Comparison of ENCODE assay signal across 8 mouse cellular contexts in the genomic region with DNA sequence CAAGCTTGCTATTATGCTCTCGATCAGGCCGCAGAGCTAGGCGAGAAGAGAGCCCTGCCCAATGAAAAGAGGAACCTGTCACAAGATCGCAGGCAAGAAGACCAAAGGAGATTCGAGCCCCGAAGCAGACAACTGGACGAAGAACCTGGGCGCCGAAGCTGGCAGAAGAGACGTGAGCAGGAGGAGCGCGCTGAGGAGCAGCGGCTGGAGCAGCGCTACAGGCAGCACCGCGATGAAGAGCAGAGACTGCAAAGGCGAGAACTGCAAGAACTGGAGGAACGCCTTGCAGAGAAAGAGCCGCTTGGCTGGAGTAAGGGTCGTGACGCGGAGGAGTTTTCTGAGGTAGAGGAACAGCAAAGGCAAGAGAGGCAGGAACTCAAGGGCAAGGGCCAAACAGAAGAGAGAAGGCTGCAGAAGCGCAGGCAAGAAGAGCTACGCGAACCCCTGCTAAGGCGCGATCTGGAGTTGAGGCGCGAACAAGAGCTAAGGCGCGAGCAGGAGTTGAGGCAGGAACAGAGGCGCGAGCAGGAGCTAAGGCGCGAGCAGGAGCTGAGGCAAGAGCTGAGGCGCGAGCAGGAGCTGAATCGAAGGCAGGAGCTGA. TPM values are rescaled to one million over a fixed set of nuclear protein-coding genes. Genes with fewer than 3 reads are reported as not detected.
A peak's percentile ranks its signal among the peaks of the same experiment; 100 is the strongest.
DNase-seq lines count a peak whose midpoint lies in the region; ATAC-seq lines count a peak whose summit lies in the region.

No protein-coding gene starts in this region.

- peaks cover 16% of the 10 kb centered on the region for H3K4me1 ChIP-seq in intestine, embryonic 16.5 days (ENCODE audit: control insufficient read depth, insufficient read depth, low read length)
- H3K4me1 ChIP-seq in midbrain, embryonic 15.5 days: peaks cover 26% of the 10 kb centered on the region
- H3K4me1 ChIP-seq in stomach, embryonic 15.5 days: peaks cover 21% of the 10 kb centered on the region

- H3K9me3 ChIP-seq in intestine, embryonic 16.5 days (ENCODE audit: control insufficient read depth, low read length): no peaks in the 10 kb centered on the region
- H3K9me3 ChIP-seq in midbrain, embryonic 15.5 days: no peaks in the 10 kb centered on the region
- H3K9me3 ChIP-seq in stomach, embryonic 15.5 days: no peaks in the 10 kb centered on the region

- ATAC-seq in frontal cortex, adult (ENCODE audit: low TSS enrichment): peak; percentile 1; the same call in 1 of the 2 replicates
- ATAC-seq in intestine, embryonic 16.5 days: no peak
- peak; percentile 10; the same call in 1 of the 2 replicates for ATAC-seq in midbrain, embryonic 15.5 days (replicated peaks)
- no peak for ATAC-seq in stomach, embryonic 15.5 days (ENCODE audit: insufficient read depth, low FRiP score, low read depth)

- under 1% methylated on average over 38 of the region's 38 CpGs for WGBS in intestine, embryonic 16.5 days
- under 1% methylated on average over 38 of the region's 38 CpGs for WGBS in midbrain, embryonic 15.5 days
- under 1% methylated on average over 38 of the region's 38 CpGs for WGBS in stomach, embryonic 15.5 days

- H3K27ac ChIP-seq in intestine, embryonic 16.5 days (ENCODE audit: low read length): no peak overlapping the region
- no peak overlapping the region for H3K27ac ChIP-seq in midbrain, embryonic 15.5 days
- no peak overlapping the region for H3K27ac ChIP-seq in stomach, embryonic 15.5 days

- no peaks in the 10 kb centered on the region for H3K36me3 ChIP-seq in intestine, embryonic 16.5 days (ENCODE audit: control insufficient read depth, insufficient read depth, low read length)
- no peaks in the 10 kb centered on the region for H3K36me3 ChIP-seq in midbrain, embryonic 15.5 days (replicated peaks)
- H3K36me3 ChIP-seq in stomach, embryonic 15.5 days: no peaks in the 10 kb centered on the region

- H3K9ac ChIP-seq in intestine, embryonic 16.5 days (ENCODE audit: low read depth, low read length): peak overlapping the region; percentile 67
- H3K9ac ChIP-seq in midbrain, embryonic 15.5 days: 0 out of 2 replicates have a peak overlapping the region, but pooled peaks have one; percentile 50
- H3K9ac ChIP-seq in stomach, embryonic 15.5 days: 0 out of 2 replicates have a peak overlapping the region, but pooled peaks have one; percentile 16

- peak; percentile 16 to 77 for DNase-seq in adrenal gland, adult (ENCODE audit: inconsistent age in 2 of 2, low spot score in 1 of 2)
- DNase-seq in adrenal gland, postnatal 4 days (ENCODE audit: low spot score in 2 of 2): no peak
- peak; percentile 2 to 7 for DNase-seq in adrenal gland, postnatal 36 days
- peak; percentile 10 for DNase-seq in liver

- H3K4me3 ChIP-seq in intestine, embryonic 16.5 days (ENCODE audit: low read length): peak overlapping the region; percentile 66
- H3K4me3 ChIP-seq in midbrain, embryonic 15.5 days: peak overlapping the region; percentile 61
- peak overlapping the region; percentile 58 for H3K4me3 ChIP-seq in stomach, embryonic 15.5 days (replicated peaks)

- peak overlapping the region; percentile 97 for H3K4me2 ChIP-seq in intestine, embryonic 16.5 days (ENCODE audit: low read depth, low read length)
- peak overlapping the region; percentile 93 for H3K4me2 ChIP-seq in midbrain, embryonic 15.5 days
- peak overlapping the region; percentile 97 for H3K4me2 ChIP-seq in stomach, embryonic 15.5 days

- H3K27me3 ChIP-seq in intestine, embryonic 16.5 days (replicated peaks; ENCODE audit: control insufficient read depth, insufficient read depth, low read length): peaks cover 3% of the 10 kb centered on the region; the same call in 1 of the 2 replicates
- peaks cover 21% of the 10 kb centered on the region for H3K27me3 ChIP-seq in midbrain, embryonic 15.5 days (replicated peaks)
- peaks cover 12% of the 10 kb centered on the region; the same call in 1 of the 2 replicates for H3K27me3 ChIP-seq in stomach, embryonic 15.5 days (replicated peaks)

RNA-seq across cellular contexts. Expression of a gene that starts 1.5 kb away (rescaled TPM):
- under 1 TPM; 0.59 to 0.98 TPM for total RNA-seq in adrenal gland, postnatal 4 days (2021)
- total RNA-seq in adrenal gland, postnatal 36 days (2021): under 1 TPM; 0.23 to 0.89 TPM
- 1.3 TPM in 2 replicates for polyA plus RNA-seq in intestine, embryonic 16.5 days (2015; fragmentation: Nextera tagmentation; extraction: Ambion mirVana)
- polyA plus RNA-seq in midbrain, embryonic 15.5 days (2015; fragmentation: Nextera tagmentation; extraction: Ambion mirVana): 0.82 and 1.2 TPM in 2 replicates
- polyA plus RNA-seq in stomach, embryonic 15.5 days (2015; fragmentation: Nextera tagmentation; extraction: Ambion mirVana): 1.5 and 1.6 TPM in 2 replicates

RNA-seq across cellular contexts. Expression of a gene that starts 25.0 kb away (rescaled TPM):
- under 1 TPM in 1 of 2 experiments, not detected in 1; 0.22 TPM for total RNA-seq in adrenal gland, postnatal 4 days (2021)
- under 1 TPM; 0.13 to 0.92 TPM for total RNA-seq in adrenal gland, postnatal 36 days (2021)
- polyA plus RNA-seq in intestine, embryonic 16.5 days (2015; fragmentation: Nextera tagmentation; extraction: Ambion mirVana): not detected in 2 replicates
- not detected in 2 replicates for polyA plus RNA-seq in midbrain, embryonic 15.5 days (2015; fragmentation: Nextera tagmentation; extraction: Ambion mirVana)
- not detected in 2 replicates for polyA plus RNA-seq in stomach, embryonic 15.5 days (2015; fragmentation: Nextera tagmentation; extraction: Ambion mirVana)

RNA-seq across cellular contexts. Expression of a gene that starts 50.1 kb away (rescaled TPM):
- not detected for total RNA-seq in adrenal gland, postnatal 4 days (2021)
- total RNA-seq in adrenal gland, postnatal 36 days (2021): not detected
- not detected in 2 replicates for polyA plus RNA-seq in intestine, embryonic 16.5 days (2015; fragmentation: Nextera tagmentation; extraction: Ambion mirVana)
- not detected in 2 replicates for polyA plus RNA-seq in midbrain, embryonic 15.5 days (2015; fragmentation: Nextera tagmentation; extraction: Ambion mirVana)
- 1.2 and 6.0 TPM in 2 replicates for polyA plus RNA-seq in stomach, embryonic 15.5 days (2015; fragmentation: Nextera tagmentation; extraction: Ambion mirVana)

Comparison
In these comparisons a context has a peak if more than half of its experiments do, and no peak if none do; other contexts are left out.
1. DNase-seq: peak in adrenal gland, adult (2 of 2), adrenal gland, postnatal 36 days (2 of 2) and liver (single experiment); none in adrenal gland, postnatal 4 days (0 of 2).
2. ATAC-seq: peak in frontal cortex, adult (single experiment) and midbrain, embryonic 15.5 days (single experiment); none in intestine, embryonic 16.5 days (single experiment) and stomach, embryonic 15.5 days (single experiment).
3. H3K9ac ChIP-seq: peak in every context shown above with its lines; median percentile 67 in intestine, embryonic 16.5 days; 50 in midbrain, embryonic 15.5 days; 16 in stomach, embryonic 15.5 days.
4. Peak in every context shown above with its lines, with median percentiles within 50 percentile points of each other: H3K4me2 ChIP-seq and H3K4me3 ChIP-seq.